Mouse (Mus musculus) lung, postnatal 0 days (tissue): ENCODE data around the gene Kat6b.

ENCODE experiments used
- CTCF ChIP-seq: IDR thresholded peaks from 2 replicates; pipeline ENCODE4 v1.5.1; 2016; ENCODE audit warnings: antibody characterized with exemption, mild to moderate bottlenecking
- EP300 ChIP-seq: IDR thresholded peaks from 2 replicates; pipeline ENCODE4 v1.6.1; 2016; ENCODE audit warnings: antibody characterized with exemption, mild to moderate bottlenecking, control low read depth

- no peak for TF ChIP-seq CTCF
- no peak for TF ChIP-seq EP300
Observed at GRCm38 (mm10) chr14:21481231-21481630, at the start of gene Kat6b.
